Mouse (Mus musculus): ENCODE measurements around the gene Edn3. TPM values are rescaled to one million over a fixed set of nuclear protein-coding genes. Genes with fewer than 3 reads are reported as not detected.

The Edn3 gene
- total RNA-seq (2022) = 1 to 10 TPM; 5.1 to 7.7 (median 6.0) TPM

DNA sequence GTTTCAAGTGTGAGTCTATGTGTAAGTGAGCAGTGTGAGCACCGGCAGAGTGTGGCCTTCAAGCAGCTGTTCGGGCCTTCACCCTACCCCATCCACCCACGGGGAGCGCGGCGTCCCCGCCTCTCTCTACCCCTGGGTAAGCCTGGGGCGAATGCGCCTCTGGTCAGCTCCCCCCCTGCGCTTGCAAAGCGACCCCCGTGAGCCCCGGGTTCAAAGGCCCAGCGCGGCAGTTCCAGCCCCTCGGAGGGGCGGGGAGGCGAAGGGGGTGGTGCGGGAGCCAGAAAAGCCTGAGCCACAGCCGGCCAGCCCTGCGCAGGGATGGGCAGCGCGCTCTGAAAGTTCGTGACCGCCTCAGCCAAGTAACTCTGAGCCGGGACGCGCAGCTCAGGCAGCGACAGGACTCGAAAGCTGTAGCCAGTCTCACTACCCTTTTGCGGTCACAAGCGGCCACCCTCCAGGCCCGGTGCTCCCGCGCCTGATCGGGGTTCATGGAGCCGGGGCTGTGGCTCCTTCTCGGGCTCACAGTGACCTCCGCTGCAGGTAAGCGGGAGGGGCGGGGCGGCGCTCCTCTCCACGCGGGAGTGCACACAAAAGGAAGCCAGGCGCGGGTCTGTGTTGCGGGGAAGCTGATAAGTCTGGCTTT is at the start of gene Edn3:
Gene Edn3 (plus strand): TSS at position 141 of the 643 bp plus-strand sequence.
- no peak for DNase-seq (ENCODE audit: low spot score in 2 of 2)

DNA sequence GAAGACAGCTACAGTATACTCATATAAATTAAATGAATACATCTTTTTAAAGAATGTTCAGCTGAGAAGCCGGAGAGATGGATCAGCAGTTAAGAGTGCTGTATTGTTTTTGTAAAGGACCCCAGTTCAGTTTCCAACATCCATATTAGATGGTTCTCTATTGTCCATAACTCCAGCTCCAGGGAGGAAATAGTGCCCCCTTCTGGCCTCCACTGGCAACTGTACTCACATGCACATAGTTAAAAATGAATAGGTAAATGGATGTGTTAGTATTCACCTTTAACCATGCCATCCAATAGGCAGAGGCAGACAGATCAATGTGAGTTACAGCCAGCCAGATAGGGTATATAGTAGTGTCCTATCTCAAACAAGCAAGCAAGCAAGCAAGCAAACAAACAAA is 48.4 kb upstream of the Edn3 start:
- no peak for DNase-seq (ENCODE audit: low spot score in 2 of 2)

- no peak for DNase-seq (ENCODE audit: low spot score in 2 of 2)
Measured at GRCm38 (mm10) chr2:174715938-174716337, 44.5 kb upstream of the Edn3 start.

DNA sequence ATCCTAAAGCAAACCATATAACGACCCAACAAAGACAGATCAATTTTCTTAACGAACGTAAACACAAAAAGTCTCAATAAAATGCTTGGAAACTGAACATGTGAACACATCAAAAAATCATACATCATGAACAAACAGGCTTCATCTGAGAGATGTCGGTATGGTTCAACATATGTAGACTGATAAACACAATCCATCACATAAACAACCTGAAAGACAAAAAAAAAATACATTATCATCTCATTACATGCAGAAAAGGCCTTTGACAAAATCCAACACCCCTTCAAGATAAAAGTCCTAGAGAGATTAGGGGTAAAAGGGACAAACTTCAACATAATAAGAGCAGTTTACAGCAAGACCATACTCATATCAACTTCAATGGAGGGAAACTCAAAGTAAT is 42.6 kb upstream of the Edn3 start:
- no peak for DNase-seq (ENCODE audit: low spot score in 2 of 2)

- no peak for DNase-seq (ENCODE audit: low spot score in 2 of 2)
Measured at GRCm38 (mm10) chr2:174727114-174727823, 33.1 kb upstream of the Edn3 start.

DNA sequence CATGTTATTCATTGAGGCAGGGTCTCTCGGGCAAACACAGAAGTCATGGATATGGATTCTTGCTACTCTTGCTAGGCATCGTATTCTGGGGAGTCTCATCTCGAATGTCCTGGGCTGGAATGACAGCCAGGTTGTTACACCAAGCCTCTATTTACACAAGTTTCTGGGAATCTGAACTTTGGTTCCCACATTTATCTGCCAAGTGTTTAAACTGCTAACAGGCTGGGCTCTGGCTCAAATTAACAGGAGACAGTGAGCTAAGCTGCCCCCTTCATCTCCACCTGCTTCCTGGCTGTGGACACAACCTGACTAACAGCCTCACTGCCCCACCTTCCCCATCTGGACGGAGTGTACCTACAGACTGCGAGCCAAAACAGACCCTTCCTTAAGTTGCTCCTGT is 28.5 kb upstream of the Edn3 start:
- DNase-seq (ENCODE audit: low spot score in 2 of 2) = no peak

DNA sequence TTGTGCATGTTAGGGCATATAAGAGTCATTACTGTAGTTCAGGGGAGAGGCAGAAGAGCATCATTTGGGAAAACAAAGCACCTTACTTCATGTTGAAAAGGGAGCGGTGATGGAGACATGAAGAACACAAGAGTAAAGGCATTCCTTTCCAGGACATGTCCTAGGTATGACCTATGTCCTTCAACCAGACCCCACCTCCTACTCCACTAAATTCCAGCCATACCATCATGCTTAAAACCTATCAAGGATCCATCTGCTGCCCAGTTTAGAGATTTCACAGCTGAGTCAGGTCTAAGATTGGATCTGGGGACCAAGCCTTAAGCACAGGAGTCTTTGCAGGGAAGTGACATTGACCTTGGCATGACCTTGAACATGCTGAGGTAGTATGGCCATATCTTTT is 25.1 kb upstream of the Edn3 start:
- DNase-seq (ENCODE audit: low spot score in 2 of 2) = no peak

GRCm38 (mm10) chr2:174747182-174747581 is 13.2 kb upstream of the Edn3 start:
- no peak for DNase-seq (ENCODE audit: low spot score in 2 of 2)

GRCm38 (mm10) chr2:174748381-174748780 is 12.0 kb upstream of the Edn3 start:
- no peak for DNase-seq (ENCODE audit: low spot score in 2 of 2)

- DNase-seq (ENCODE audit: low spot score in 2 of 2) = no peak
Measured at GRCm38 (mm10) chr2:174753197-174753596, 7.2 kb upstream of the Edn3 start.

DNA sequence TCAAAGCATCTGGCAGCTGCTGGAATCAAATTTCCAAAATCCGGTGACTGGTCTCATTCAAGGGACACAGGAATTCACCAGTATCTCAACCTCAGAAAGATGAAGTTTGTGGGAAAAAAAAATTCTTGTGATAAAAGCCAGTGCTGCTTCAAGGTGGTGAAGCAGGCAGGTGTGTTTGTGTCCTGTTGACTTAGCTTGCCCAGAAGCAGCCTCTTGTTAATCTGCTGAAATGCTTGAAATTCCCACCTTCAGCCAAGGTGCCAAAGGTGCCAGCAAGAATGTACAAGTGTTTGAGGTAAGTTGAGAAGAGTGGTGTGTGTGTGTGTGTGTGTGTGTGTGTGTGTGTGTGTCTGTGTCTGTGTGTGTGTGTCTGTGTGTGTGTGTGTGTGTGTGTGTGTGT is 6.2 kb upstream of the Edn3 start:
- no peak for DNase-seq (ENCODE audit: low spot score in 2 of 2)

GRCm38 (mm10) chr2:174759189-174759588 is 1.2 kb upstream of the Edn3 start:
- DNase-seq (ENCODE audit: low spot score in 2 of 2) = no peak

GRCm38 (mm10) chr2:174761452-174762101 is 1.2 kb downstream of the Edn3 start:
- DNase-seq (ENCODE audit: low spot score in 2 of 2) = no peak

DNA sequence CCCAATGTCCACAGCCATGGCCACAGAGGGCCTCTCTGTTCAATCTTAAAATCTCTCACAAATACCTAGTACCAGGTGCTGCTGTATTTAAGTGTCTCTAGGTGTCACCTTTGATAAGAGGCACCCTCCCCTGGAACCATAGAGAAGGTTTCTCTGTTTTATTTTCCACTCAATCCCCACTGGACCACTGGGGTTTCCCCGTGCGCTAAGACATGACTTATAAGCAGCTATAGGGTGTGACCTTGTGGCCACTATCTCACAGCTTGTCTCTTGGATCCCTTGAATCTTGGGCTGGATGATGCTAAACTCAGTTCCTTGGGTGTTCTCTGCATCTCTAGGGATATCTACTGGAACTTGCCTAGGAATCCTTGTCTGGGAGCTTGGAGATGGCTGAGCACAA is 1.9 kb downstream of the Edn3 start:
- no peak for DNase-seq (ENCODE audit: low spot score in 2 of 2)

DNA sequence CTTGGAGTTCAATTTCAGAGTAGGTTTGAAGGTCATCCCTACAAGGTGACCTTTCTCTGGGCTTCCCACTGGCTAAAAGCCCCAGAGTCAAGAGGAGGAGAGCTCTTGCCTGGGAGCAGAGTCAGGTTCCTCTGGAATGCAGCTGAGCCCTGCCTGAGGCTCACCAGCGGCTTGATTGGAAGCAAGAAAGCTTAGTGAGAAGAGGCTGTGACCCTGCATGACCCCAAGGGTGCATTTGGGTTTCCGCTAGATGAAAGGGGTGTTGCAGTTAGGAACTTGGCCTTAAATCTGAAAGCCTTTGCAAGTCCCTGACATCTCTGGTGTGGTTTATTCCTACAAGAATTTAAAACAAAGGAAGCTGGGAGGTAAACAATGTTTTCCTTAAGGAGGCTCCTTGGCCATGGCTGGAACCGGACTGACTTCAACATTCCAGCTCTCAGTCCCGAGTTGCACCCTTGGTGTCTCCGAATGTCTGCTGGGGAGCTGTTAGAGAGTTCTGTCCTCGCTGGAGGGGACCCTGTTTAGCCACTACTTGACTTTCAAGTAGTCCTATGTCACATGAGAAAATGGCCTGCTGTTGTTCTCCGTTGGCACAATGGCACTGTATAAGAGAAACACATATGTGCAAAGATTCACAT is 8.6 kb downstream of the Edn3 start:
- DNase-seq (ENCODE audit: low spot score in 2 of 2) = no peak

GRCm38 (mm10) chr2:174774177-174775111 is 14.0 kb downstream of the Edn3 start:
- no peak for DNase-seq (ENCODE audit: low spot score in 2 of 2)

GRCm38 (mm10) chr2:174782016-174782415 is 21.6 kb downstream of the Edn3 start:
- no peak for DNase-seq (ENCODE audit: low spot score in 2 of 2)

DNA sequence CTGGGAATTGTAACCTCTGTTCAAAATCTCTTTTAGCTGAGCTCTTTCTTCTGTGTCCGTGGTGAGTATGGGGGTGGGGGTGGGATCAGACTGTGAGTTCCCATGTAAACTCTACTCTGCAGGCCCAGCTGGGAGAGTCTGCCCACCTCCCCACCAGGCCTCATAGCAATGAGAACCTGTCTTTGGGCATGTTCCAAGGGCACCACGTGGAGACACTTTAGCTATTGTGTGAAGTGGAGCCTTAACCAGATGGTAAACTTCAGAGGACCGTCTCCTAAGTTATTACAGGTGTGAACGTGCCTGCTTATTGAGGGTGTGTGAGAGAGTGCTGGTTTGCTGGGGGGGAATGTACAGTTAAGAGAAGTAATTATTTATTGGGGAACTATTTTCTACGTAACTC is 22.5 kb downstream of the Edn3 start:
- no peak for DNase-seq (ENCODE audit: low spot score in 2 of 2)

DNA sequence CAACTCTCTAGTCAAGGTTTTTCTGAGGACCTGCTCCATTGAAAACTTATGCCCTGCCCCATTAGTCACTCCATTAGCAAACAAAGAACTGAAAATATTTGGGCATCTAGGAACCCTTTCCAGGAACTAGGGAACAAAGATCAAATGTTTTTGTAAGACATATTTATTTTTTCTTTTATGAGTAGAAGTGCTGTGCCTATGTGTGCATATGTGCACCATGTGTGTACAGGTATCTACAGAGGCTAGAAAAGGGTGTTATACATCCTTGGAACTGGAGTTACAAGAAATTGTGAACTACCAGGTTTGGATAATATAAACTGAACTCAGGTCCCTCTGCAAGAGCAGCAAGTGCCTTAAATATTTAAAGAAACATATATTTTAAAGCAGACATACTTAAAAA is 28.4 kb downstream of the Edn3 start:
- DNase-seq (ENCODE audit: low spot score in 2 of 2) = no peak

GRCm38 (mm10) chr2:174792436-174793125 is 32.2 kb downstream of the Edn3 start:
- no peak for DNase-seq (ENCODE audit: low spot score in 2 of 2)

- no peak for DNase-seq (ENCODE audit: low spot score in 2 of 2)
Measured at GRCm38 (mm10) chr2:174793181-174793580, 32.8 kb downstream of the Edn3 start.

All from left cerebral cortex, adult 8-10 months (tissue).